Mouse (Mus musculus): ENCODE measurements at regions not wholly inside any gene's neighbourhood (a gene's known extent, or its start where the extent isn't known, plus 50 kb on each side); places are given as distances from the start of the nearest gene placed in this dataset.

GRCm38 (mm10) chr5:112040678-112041077, 211.6 kb downstream of the Cryba4 start:
- Histone ChIP-seq H3K4me2 (ENCODE audit: low read length) (no peak overlapping the region), H3K4me3 (replicated peaks; ENCODE audit: low read depth, low read length) (no peak overlapping the region), H3K9me3 (ENCODE audit: control insufficient read depth, low read length) (no peaks in the 10 kb centered on the region), H3K36me3 (ENCODE audit: control insufficient read depth, insufficient read depth, low read length) (no peaks in the 10 kb centered on the region), H3K27me3 (ENCODE audit: control insufficient read depth, insufficient read depth, low read length) (no peaks in the 10 kb centered on the region), H3K27ac (replicated peaks; ENCODE audit: low read depth, low read length) (peak overlapping the region; percentile 82; the same call in 1 of the 2 replicates), H3K4me1 (ENCODE audit: control insufficient read depth, insufficient read depth, low read length) (peaks cover 36% of the 10 kb centered on the region), H3K9ac (replicated peaks; ENCODE audit: low read length) (no peak overlapping the region)
- no peak for DNase-seq
- WGBS: 47% methylated on average over 1 of the region's 1 CpGs
- no peak for ATAC-seq (ENCODE audit: low FRiP score, low TSS enrichment)

- Histone ChIP-seq H3K9me3 (ENCODE audit: control insufficient read depth, low read length) (no peaks in the 10 kb centered on the region), H3K27me3 (ENCODE audit: control insufficient read depth, insufficient read depth, low read length) (no peaks in the 10 kb centered on the region), H3K9ac (replicated peaks; ENCODE audit: low read length) (no peak overlapping the region), H3K4me1 (ENCODE audit: control insufficient read depth, insufficient read depth, low read length) (peaks cover 33% of the 10 kb centered on the region), H3K4me3 (replicated peaks; ENCODE audit: low read depth, low read length) (no peak overlapping the region), H3K27ac (replicated peaks; ENCODE audit: low read depth, low read length) (peak overlapping the region; percentile 82), H3K4me2 (ENCODE audit: low read length) (no peak overlapping the region), H3K36me3 (ENCODE audit: control insufficient read depth, insufficient read depth, low read length) (no peaks in the 10 kb centered on the region)
- DNase-seq (peak; percentile 83), ATAC-seq (ENCODE audit: low FRiP score, low TSS enrichment) (peak; percentile 88)
- 17% methylated on average over 4 of the region's 4 CpGs for WGBS
These were observed 211.0 kb downstream of the Cryba4 start for GRCm38 (mm10) chr5:112041285-112041684.

GRCm38 (mm10) chr5:112042236-112042635, 210.1 kb downstream of the Cryba4 start:
- no peak overlapping the region for H3K4me2 ChIP-seq (ENCODE audit: low read length)
- H3K27me3 ChIP-seq (ENCODE audit: control insufficient read depth, insufficient read depth, low read length): no peaks in the 10 kb centered on the region
- WGBS: 82% methylated on average over 11 of the region's 11 CpGs
- no peaks in the 10 kb centered on the region for H3K36me3 ChIP-seq (ENCODE audit: control insufficient read depth, insufficient read depth, low read length)
- peak overlapping the region; percentile 82; the same call in 1 of the 2 replicates for H3K27ac ChIP-seq (replicated peaks; ENCODE audit: low read depth, low read length)
- peaks cover 27% of the 10 kb centered on the region for H3K4me1 ChIP-seq (ENCODE audit: control insufficient read depth, insufficient read depth, low read length)
- ATAC-seq (ENCODE audit: low FRiP score, low TSS enrichment) (no peak), DNase-seq (no peak)
- no peaks in the 10 kb centered on the region for H3K9me3 ChIP-seq (ENCODE audit: control insufficient read depth, low read length)
- H3K4me3 ChIP-seq (replicated peaks; ENCODE audit: low read depth, low read length): no peak overlapping the region
- no peak overlapping the region for H3K9ac ChIP-seq (replicated peaks; ENCODE audit: low read length)

DNA sequence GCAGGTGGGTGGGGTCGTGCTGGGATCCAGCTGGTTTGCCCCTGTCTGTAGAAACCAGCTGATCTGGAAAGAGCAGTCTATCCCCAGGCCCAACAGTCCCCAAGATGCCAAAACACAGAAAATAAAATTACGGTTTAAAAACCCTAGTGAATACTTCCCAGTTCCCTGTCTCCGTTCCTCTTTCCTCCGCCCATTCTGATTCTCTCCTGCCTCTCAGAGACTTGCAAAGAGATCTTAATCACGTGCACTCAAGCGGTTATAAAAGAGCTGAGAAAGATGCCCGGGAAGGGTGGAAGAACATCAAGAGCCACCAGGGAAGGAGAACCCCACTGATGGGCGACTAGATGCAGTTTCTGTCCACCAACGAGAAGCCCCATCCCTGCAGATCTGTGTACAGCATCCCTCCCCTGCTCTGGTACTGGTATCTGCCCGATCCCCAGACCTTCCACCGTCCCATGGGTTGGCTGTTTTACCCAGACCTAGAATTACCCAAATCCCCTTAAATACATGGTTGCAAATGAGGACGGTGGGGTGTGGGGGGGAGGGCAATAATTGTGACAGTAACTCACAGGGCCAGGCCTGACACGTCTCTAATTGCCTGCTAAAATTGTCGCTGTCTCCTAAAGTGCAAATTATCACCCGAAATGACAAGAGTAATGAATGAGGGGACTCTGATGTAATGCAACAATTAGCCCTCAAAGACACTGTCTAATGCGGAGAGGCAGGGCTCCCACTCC, 202.1 kb downstream of the Cryba4 start:
- no peak for ATAC-seq (ENCODE audit: low FRiP score, low TSS enrichment)
- 38% methylated on average over 16 of the region's 16 CpGs for WGBS
- Histone ChIP-seq H3K4me1 (ENCODE audit: control insufficient read depth, insufficient read depth, low read length) (0 out of 2 replicates have a peak, but pooled peaks cover 2% of the 10 kb centered on the region), H3K27ac (replicated peaks; ENCODE audit: low read depth, low read length) (no peak overlapping the region; the same call in 1 of the 2 replicates), H3K36me3 (ENCODE audit: control insufficient read depth, insufficient read depth, low read length) (no peaks in the 10 kb centered on the region), H3K4me3 (replicated peaks; ENCODE audit: low read depth, low read length) (no peak overlapping the region), H3K9ac (replicated peaks; ENCODE audit: low read length) (no peak overlapping the region), H3K4me2 (ENCODE audit: low read length) (no peak overlapping the region), H3K9me3 (ENCODE audit: control insufficient read depth, low read length) (no peaks in the 10 kb centered on the region; the same call in 1 of the 2 replicates), H3K27me3 (ENCODE audit: control insufficient read depth, insufficient read depth, low read length) (no peaks in the 10 kb centered on the region)
- DNase-seq: peak; percentile 21

DNA sequence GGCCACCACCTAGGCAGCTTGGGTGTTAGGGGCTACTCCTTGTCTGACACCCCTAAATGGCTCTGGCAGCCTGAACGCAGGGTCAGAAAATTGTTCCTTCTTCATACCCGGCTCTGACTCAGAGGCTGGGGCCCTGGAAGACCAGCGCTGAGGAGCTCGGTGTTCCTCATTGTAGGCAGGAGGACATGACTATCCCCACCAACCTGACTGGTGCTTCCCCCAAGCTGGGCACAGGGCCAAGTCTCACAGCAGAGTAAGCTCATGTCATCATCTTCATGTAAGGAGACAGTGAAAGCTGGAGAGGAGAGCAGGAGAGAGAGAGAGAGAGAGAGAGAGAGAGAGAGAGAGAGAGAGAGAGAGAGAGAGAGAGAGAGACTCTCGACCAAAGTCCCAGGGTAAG, 201.4 kb downstream of the Cryba4 start:
- H3K27ac ChIP-seq (replicated peaks; ENCODE audit: low read depth, low read length): peak overlapping the region; percentile 38
- no peak overlapping the region for H3K4me2 ChIP-seq (ENCODE audit: low read length)
- no peaks in the 10 kb centered on the region for H3K36me3 ChIP-seq (ENCODE audit: control insufficient read depth, insufficient read depth, low read length)
- WGBS: 73% methylated on average over 5 of the region's 5 CpGs
- ATAC-seq (ENCODE audit: low FRiP score, low TSS enrichment) (no peak), DNase-seq (peak; percentile 58)
- H3K27me3 ChIP-seq (ENCODE audit: control insufficient read depth, insufficient read depth, low read length): no peaks in the 10 kb centered on the region
- H3K4me3 ChIP-seq (replicated peaks; ENCODE audit: low read depth, low read length): no peak overlapping the region
- H3K4me1 ChIP-seq (ENCODE audit: control insufficient read depth, insufficient read depth, low read length): 0 out of 2 replicates have a peak, but pooled peaks cover 2% of the 10 kb centered on the region
- H3K9ac ChIP-seq (replicated peaks; ENCODE audit: low read length): no peak overlapping the region
- H3K9me3 ChIP-seq (ENCODE audit: control insufficient read depth, low read length): no peaks in the 10 kb centered on the region; the same call in 1 of the 2 replicates

DNA sequence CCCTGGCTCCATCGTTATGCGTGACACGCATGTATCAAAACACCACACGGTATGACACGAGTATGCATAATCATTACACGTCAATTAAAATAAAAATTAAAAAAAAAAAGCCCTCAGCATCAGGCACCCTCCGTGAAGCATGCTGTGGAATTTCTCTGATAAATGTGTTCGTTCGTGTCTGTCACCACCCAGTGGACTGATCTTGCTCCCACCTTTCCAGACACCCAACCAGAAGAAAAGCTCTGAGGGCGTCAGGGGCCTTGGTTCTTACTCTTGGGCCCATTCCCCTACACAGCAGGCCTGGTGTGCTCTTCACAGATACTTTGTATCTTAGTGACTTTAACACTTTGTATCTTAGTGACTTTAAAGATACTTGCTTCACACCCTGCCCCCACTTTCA, 200.5 kb downstream of the Cryba4 start:
- WGBS: 85% methylated on average over 10 of the region's 10 CpGs
- Histone ChIP-seq H3K4me2 (ENCODE audit: low read length) (no peak overlapping the region), H3K4me3 (replicated peaks; ENCODE audit: low read depth, low read length) (no peak overlapping the region), H3K27me3 (ENCODE audit: control insufficient read depth, insufficient read depth, low read length) (no peaks in the 10 kb centered on the region), H3K9ac (replicated peaks; ENCODE audit: low read length) (no peak overlapping the region), H3K9me3 (ENCODE audit: control insufficient read depth, low read length) (no peaks in the 10 kb centered on the region; the same call in 1 of the 2 replicates), H3K27ac (replicated peaks; ENCODE audit: low read depth, low read length) (no peak overlapping the region), H3K36me3 (ENCODE audit: control insufficient read depth, insufficient read depth, low read length) (no peaks in the 10 kb centered on the region), H3K4me1 (ENCODE audit: control insufficient read depth, insufficient read depth, low read length) (0 out of 2 replicates have a peak, but pooled peaks cover 2% of the 10 kb centered on the region)
- ATAC-seq (ENCODE audit: low FRiP score, low TSS enrichment): no peak
- DNase-seq: no peak

GRCm38 (mm10) chr5:112053600-112054155, 198.6 kb downstream of the Cryba4 start:
- Histone ChIP-seq H3K4me3 (replicated peaks; ENCODE audit: low read depth, low read length) (no peak overlapping the region), H3K27ac (replicated peaks; ENCODE audit: low read depth, low read length) (no peak overlapping the region), H3K4me1 (ENCODE audit: control insufficient read depth, insufficient read depth, low read length) (0 out of 2 replicates have a peak, but pooled peaks cover 2% of the 10 kb centered on the region), H3K9ac (replicated peaks; ENCODE audit: low read length) (no peak overlapping the region), H3K4me2 (ENCODE audit: low read length) (no peak overlapping the region), H3K9me3 (ENCODE audit: control insufficient read depth, low read length) (no peaks in the 10 kb centered on the region), H3K27me3 (ENCODE audit: control insufficient read depth, insufficient read depth, low read length) (no peaks in the 10 kb centered on the region), H3K36me3 (ENCODE audit: control insufficient read depth, insufficient read depth, low read length) (no peaks in the 10 kb centered on the region)
- WGBS: 82% methylated on average over 5 of the region's 5 CpGs
- ATAC-seq (ENCODE audit: low FRiP score, low TSS enrichment) (no peak), DNase-seq (no peak)

- ATAC-seq (ENCODE audit: low FRiP score, low TSS enrichment): no peak
These were observed 197.3 kb downstream of the Cryba4 start for GRCm38 (mm10) chr5:112055018-112055417.

DNA sequence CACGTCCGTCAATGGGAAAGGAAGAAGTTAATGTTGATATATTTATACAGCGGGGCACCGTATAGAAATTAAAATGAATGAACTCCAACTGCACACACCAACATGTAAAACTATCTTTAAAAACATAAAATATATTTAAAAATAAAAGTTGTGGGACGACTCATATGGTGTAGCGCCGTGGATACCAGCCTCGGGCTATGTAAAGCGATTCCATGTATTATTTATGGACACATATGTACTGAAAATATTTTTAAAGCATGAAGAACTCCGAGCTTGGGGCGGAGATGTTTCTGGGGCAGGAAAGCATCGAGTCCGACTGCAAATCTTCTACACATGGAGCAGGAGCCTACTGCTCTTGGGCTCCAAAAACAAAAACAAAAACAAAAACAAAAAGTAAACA, 182.4 kb downstream of the Cryba4 start:
- Histone ChIP-seq H3K27me3 (ENCODE audit: control insufficient read depth, insufficient read depth, low read length) (no peaks in the 10 kb centered on the region), H3K4me3 (replicated peaks; ENCODE audit: low read depth, low read length) (no peak overlapping the region), H3K27ac (replicated peaks; ENCODE audit: low read depth, low read length) (no peak overlapping the region), H3K4me1 (ENCODE audit: control insufficient read depth, insufficient read depth, low read length) (no peaks in the 10 kb centered on the region), H3K4me2 (ENCODE audit: low read length) (no peak overlapping the region), H3K9ac (replicated peaks; ENCODE audit: low read length) (no peak overlapping the region), H3K9me3 (ENCODE audit: control insufficient read depth, low read length) (no peaks in the 10 kb centered on the region), H3K36me3 (ENCODE audit: control insufficient read depth, insufficient read depth, low read length) (no peaks in the 10 kb centered on the region)
- DNase-seq: no peak
- WGBS: 85% methylated on average over 13 of the region's 13 CpGs
- ATAC-seq (ENCODE audit: low FRiP score, low TSS enrichment): no peak

More at GRCm38 (mm10) chr5:112055018-112055417, 197.3 kb downstream of the Cryba4 start:
- Histone ChIP-seq H3K4me3 (replicated peaks; ENCODE audit: low read depth, low read length) (no peak overlapping the region), H3K4me1 (ENCODE audit: control insufficient read depth, insufficient read depth, low read length) (no peaks in the 10 kb centered on the region), H3K4me2 (ENCODE audit: low read length) (no peak overlapping the region), H3K9ac (replicated peaks; ENCODE audit: low read length) (no peak overlapping the region), H3K27me3 (ENCODE audit: control insufficient read depth, insufficient read depth, low read length) (no peaks in the 10 kb centered on the region), H3K27ac (replicated peaks; ENCODE audit: low read depth, low read length) (no peak overlapping the region), H3K36me3 (ENCODE audit: control insufficient read depth, insufficient read depth, low read length) (no peaks in the 10 kb centered on the region), H3K9me3 (ENCODE audit: control insufficient read depth, low read length) (no peaks in the 10 kb centered on the region)
- WGBS: 75% methylated on average over 4 of the region's 4 CpGs
- no peak for DNase-seq
